Mouse (Mus musculus) C2C12 (cell line): ENCODE results near the gene Creb1.

ENCODE experiments used
- CEBPB ChIP-seq: IDR thresholded peaks from one replicate; pipeline ENCODE4 v1.6.1; 2011; ENCODE audit warnings: low read depth, mild to moderate bottlenecking, control low read depth, moderate library complexity
- CTCF ChIP-seq: IDR thresholded peaks from one replicate; pipeline ENCODE4 v1.5.1; 2011; ENCODE audit not compliant: control insufficient read depth, insufficient read depth, insufficient read length
- MAX ChIP-seq: IDR thresholded peaks from one replicate; pipeline ENCODE4 v1.6.1; 2011; ENCODE audit warnings: mild to moderate bottlenecking, control low read depth
- MYOD1 ChIP-seq: IDR thresholded peaks from one replicate; pipeline ENCODE4 v1.6.1; 2011; ENCODE audit warnings: low read depth; ENCODE audit not compliant: control insufficient read depth, insufficient read length
- MYOG ChIP-seq: IDR thresholded peaks from one replicate; pipeline ENCODE4 v1.6.1; 2011; ENCODE audit not compliant: control insufficient read depth, insufficient read length; ENCODE audit errors: extremely low read depth
- USF1 ChIP-seq: IDR thresholded peaks from one replicate; pipeline ENCODE4 v1.6.1; 2011; ENCODE audit warnings: low read depth, mild to moderate bottlenecking, control low read depth, moderate library complexity

DNA sequence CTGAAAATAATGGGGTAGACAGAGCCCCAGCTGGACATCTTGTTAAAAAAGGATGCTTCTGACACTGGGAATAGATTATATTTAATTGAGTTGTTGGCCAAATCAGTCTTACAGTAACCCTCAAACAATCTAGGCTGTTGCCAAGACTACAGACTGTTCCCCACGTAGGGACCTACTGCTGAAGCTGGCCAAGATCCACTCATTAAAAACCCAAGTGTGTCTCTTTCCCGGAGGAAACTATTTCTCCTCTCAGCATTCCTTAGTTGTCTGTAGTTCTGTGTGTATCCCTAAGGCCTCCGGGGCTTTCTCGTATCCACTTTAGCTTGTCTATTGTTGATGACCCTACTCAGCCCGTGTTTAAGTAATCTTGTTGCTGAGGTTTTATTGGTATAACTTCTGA, 99.1 kb downstream of the Creb1 start:
- no peak for TF ChIP-seq CTCF
- no peak for TF ChIP-seq MAX
- no peak for TF ChIP-seq USF1
- no peak for TF ChIP-seq MYOG
- TF ChIP-seq CEBPB, result no peak
- TF ChIP-seq MYOD1, result no peak
